Comparison of ENCODE assay signal across 11 mouse cellular contexts in genomic region chr7:143461920-143462319, GRCm38 (mm10). TPM values are rescaled to one million over a fixed set of nuclear protein-coding genes. Genes with fewer than 3 reads are reported as not detected.
DNase-seq lines count a peak whose midpoint lies in the region; ATAC-seq lines count a peak whose summit lies in the region.
"Had no signal": no experiment of that assay in that cellular context is flagged by ENCODE, and none has a peak within 500 bp of the region (broad histone marks: within the 10 kb centered on the region; RNA-seq: fewer than 3 reads in every experiment).

No protein-coding gene starts in this region.

- no peaks in the 10 kb centered on the region for H3K36me3 ChIP-seq in kidney, embryonic 15.5 days
- H3K36me3 ChIP-seq in embryonic facial prominence, embryonic 10.5 days (replicated peaks), result peaks cover 11% of the 10 kb centered on the region; the same call in 1 of the 2 replicates
- no peaks in the 10 kb centered on the region for H3K36me3 ChIP-seq in limb, embryonic 11.5 days (ENCODE audit: control insufficient read depth, insufficient read depth, low read length)

- ATAC-seq in kidney, embryonic 15.5 days (replicated peaks; ENCODE audit: low FRiP score), result no peak
- ATAC-seq in limb, embryonic 11.5 days (ENCODE audit: insufficient number of reproducible peaks, low FRiP score, low TSS enrichment, low read depth), result no peak
- ATAC-seq: Patski had no signal

- H3K9me3 ChIP-seq in kidney, embryonic 15.5 days (replicated peaks), result peaks cover 30% of the 10 kb centered on the region
- peaks cover 54% of the 10 kb centered on the region for H3K9me3 ChIP-seq in embryonic facial prominence, embryonic 10.5 days
- H3K9me3 ChIP-seq in limb, embryonic 11.5 days (ENCODE audit: control insufficient read depth, low read length), result peaks cover 20% of the 10 kb centered on the region

- 0 out of 2 replicates have a peak overlapping the region, but pooled peaks have one; percentile 12 for H3K9ac ChIP-seq in kidney, embryonic 15.5 days
- no peak overlapping the region for H3K9ac ChIP-seq in limb, embryonic 11.5 days (ENCODE audit: low read length)

- peak; percentile 34 for DNase-seq in adrenal gland, adult 2 months
- DNase-seq in adrenal gland, postnatal 10 days, result no peak
- no peak for DNase-seq in kidney, postnatal 25 days
- DNase-seq in embryonic facial prominence, embryonic 10.5 days (ENCODE audit: low spot score), result peak; percentile 58
- DNase-seq in limb, embryonic 11.5 days (ENCODE audit: low spot score), result peak; percentile 56
- no peak for DNase-seq in ovary, postnatal 14 days (ENCODE audit: low spot score)
- DNase-seq in cerebellum, adult 9-10 months, result no peak
- DNase-seq: heart, postnatal 4 days had no signal

- peaks cover 44% of the 10 kb centered on the region for H3K4me1 ChIP-seq in kidney, embryonic 15.5 days
- H3K4me1 ChIP-seq in embryonic facial prominence, embryonic 10.5 days, result peaks cover 73% of the 10 kb centered on the region
- peaks cover 23% of the 10 kb centered on the region; the same call in 1 of the 2 replicates for H3K4me1 ChIP-seq in limb, embryonic 11.5 days (ENCODE audit: control insufficient read depth, insufficient read depth, low read length)

- H3K27me3 ChIP-seq in kidney, embryonic 15.5 days, result 0 out of 2 replicates have a peak, but pooled peaks cover 12% of the 10 kb centered on the region
- peaks cover 77% of the 10 kb centered on the region for H3K27me3 ChIP-seq in embryonic facial prominence, embryonic 10.5 days (replicated peaks; ENCODE audit: low read depth, poor library complexity, severe bottlenecking)
- no peaks in the 10 kb centered on the region for H3K27me3 ChIP-seq in limb, embryonic 11.5 days (ENCODE audit: control insufficient read depth, insufficient read depth, low read length)
- H3K27me3 ChIP-seq: Patski had no signal

- no peak overlapping the region for H3K4me3 ChIP-seq in kidney, embryonic 15.5 days (replicated peaks)
- H3K4me3 ChIP-seq in embryonic facial prominence, embryonic 10.5 days, result peak overlapping the region; percentile 72
- no peak overlapping the region for H3K4me3 ChIP-seq in limb, embryonic 11.5 days (ENCODE audit: low read depth, low read length)

- peak overlapping the region; percentile 62; the same call in 1 of the 2 replicates for H3K27ac ChIP-seq in kidney, embryonic 15.5 days
- peak overlapping the region; percentile 83 for H3K27ac ChIP-seq in embryonic facial prominence, embryonic 10.5 days (replicated peaks)
- H3K27ac ChIP-seq in limb, embryonic 11.5 days (replicated peaks; ENCODE audit: low read depth, low read length), result peak overlapping the region; percentile 76

- H3K4me2 ChIP-seq in kidney, embryonic 15.5 days, result peak overlapping the region; percentile 63; the same call in 1 of the 2 replicates
- H3K4me2 ChIP-seq in limb, embryonic 11.5 days (ENCODE audit: low read depth, severe bottlenecking), result peak overlapping the region; percentile 30; the same call in 1 of the 2 replicates

- WGBS in kidney, embryonic 15.5 days, result 44% methylated on average over 11 of the region's 11 CpGs
- 40% methylated on average over 11 of the region's 11 CpGs for WGBS in embryonic facial prominence, embryonic 10.5 days
- 32% methylated on average over 11 of the region's 11 CpGs for WGBS in limb, embryonic 11.5 days

RNA-seq across cellular contexts. Expression of gene Cdkn1c, which starts 1.1 kb away (rescaled TPM):
- 100 to 1,000 TPM; 239 to 672 TPM for total RNA-seq in adrenal gland, adult 2 months (2021)
- 469 and 597 TPM in 2 replicates for polyA plus RNA-seq in adrenal gland, adult 2 months (2012; rRNA removed)
- 100 to 1,000 TPM; 386 to 453 TPM for total RNA-seq in adrenal gland, postnatal 10 days (2021)
- 844 and 965 TPM in 2 replicates for polyA plus RNA-seq in kidney, embryonic 15.5 days (2015; fragmentation: Nextera tagmentation; extraction: Ambion mirVana)
- polyA plus RNA-seq in embryonic facial prominence, embryonic 10.5 days (2016; fragmentation: Nextera tagmentation; extraction: Ambion mirVana), result 355 and 407 TPM in 2 replicates
- polyA plus RNA-seq in limb, embryonic 11.5 days (2014; fragmentation: Nextera tagmentation; extraction: Ambion mirVana), result 1,044 and 1,081 TPM in 2 replicates

RNA-seq across cellular contexts. Expression of gene Slc22a18, which starts 11.6 kb away (rescaled TPM):
- total RNA-seq in adrenal gland, adult 2 months (2021), result 1 to 10 TPM; 1.5 to 4.1 TPM
- polyA plus RNA-seq in adrenal gland, adult 2 months (2012; rRNA removed), result 13.3 and 17.5 TPM in 2 replicates
- 10 to 100 TPM in 1 of 2 experiments, 1 to 10 TPM in 1; 6.5 to 15.0 TPM for total RNA-seq in adrenal gland, postnatal 10 days (2021)
- polyA plus RNA-seq in kidney, embryonic 15.5 days (2015; fragmentation: Nextera tagmentation; extraction: Ambion mirVana), result 4.1 and 4.5 TPM in 2 replicates
- polyA plus RNA-seq in embryonic facial prominence, embryonic 10.5 days (2016; fragmentation: Nextera tagmentation; extraction: Ambion mirVana), result 0.26 and 0.96 TPM in 2 replicates
- polyA plus RNA-seq in limb, embryonic 11.5 days (2014; fragmentation: Nextera tagmentation; extraction: Ambion mirVana), result 0.96 and 0.97 TPM in 2 replicates
- total RNA-seq: neutrophil, adult 5-6 weeks had no signal

RNA-seq across cellular contexts. Expression of gene Phlda2, which starts 41.0 kb away (rescaled TPM):
- under 1 TPM; 0.40 to 0.55 TPM for total RNA-seq in adrenal gland, adult 2 months (2021)
- polyA plus RNA-seq in adrenal gland, adult 2 months (2012; rRNA removed), result 3.5 and 4.2 TPM in 2 replicates
- under 1 TPM in 1 of 2 experiments, not detected in 1; 0.82 TPM for total RNA-seq in adrenal gland, postnatal 10 days (2021)
- polyA plus RNA-seq in kidney, embryonic 15.5 days (2015; fragmentation: Nextera tagmentation; extraction: Ambion mirVana), result 8.4 and 10.8 TPM in 2 replicates
- 2.7 and 2.9 TPM in 2 replicates for polyA plus RNA-seq in embryonic facial prominence, embryonic 10.5 days (2016; fragmentation: Nextera tagmentation; extraction: Ambion mirVana)
- polyA plus RNA-seq in limb, embryonic 11.5 days (2014; fragmentation: Nextera tagmentation; extraction: Ambion mirVana), result 7.5 and 9.6 TPM in 2 replicates
- total RNA-seq: heart, postnatal 4 days; neutrophil, adult 5-6 weeks had no signal
- polyA plus RNA-seq: Patski had no signal

Comparison
In these comparisons a context has a peak if more than half of its experiments do, and no peak if none do; other contexts are left out.
1. DNase-seq: peak in adrenal gland, adult 2 months (single experiment), embryonic facial prominence, embryonic 10.5 days (single experiment) and limb, embryonic 11.5 days (single experiment); none in adrenal gland, postnatal 10 days (single experiment), kidney, postnatal 25 days (0 of 2), ovary, postnatal 14 days (single experiment) and cerebellum, adult 9-10 months (single experiment).
2. Peak in every context shown above with its lines, with median percentiles within 50 percentile points of each other: H3K27ac ChIP-seq.